Mouse (Mus musculus): ENCODE data around the gene Mylpf. TPM values are rescaled to one million over a fixed set of nuclear protein-coding genes. Genes with fewer than 3 reads are reported as not detected.
"Not testable (repeated sequence)": the region's sequence is repeated elsewhere in the genome, so short reads cannot be mapped to it uniquely, and the experiment has no call there.

Mylpf gene
- polyA plus RNA-seq, 1 experiment: 10,881 TPM

DNA sequence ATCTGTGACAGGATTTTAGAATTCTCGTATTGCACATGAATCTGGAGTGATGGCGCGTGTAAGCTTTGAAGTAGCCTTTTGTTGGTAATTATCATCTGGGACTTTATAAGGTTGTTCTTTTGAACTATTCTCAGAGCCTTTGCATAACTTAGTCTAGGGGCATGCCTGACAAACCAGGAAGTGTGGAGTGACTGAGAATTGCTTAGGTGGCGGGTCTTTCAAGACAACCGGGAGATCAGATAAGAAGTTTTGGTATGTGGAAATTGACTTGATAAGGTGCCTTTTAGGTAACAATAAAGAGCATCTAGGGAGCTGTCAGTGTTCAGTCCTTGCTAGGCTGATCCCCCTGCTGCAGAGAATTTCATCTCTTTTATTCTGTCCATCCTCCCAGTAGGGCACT, 42.2 kb upstream of the Mylpf start:
- Histone ChIP-seq H3K79me2 (ENCODE audit: control insufficient read depth, insufficient read depth) (no peaks in the 10 kb centered on the region), H3K4me3 (no peak overlapping the region), H3K4me2 (ENCODE audit: low read depth) (no peak overlapping the region), H3K36me3 (ENCODE audit: control insufficient read depth, insufficient read depth) (no peaks in the 10 kb centered on the region), H3K27me3 (ENCODE audit: control insufficient read depth, insufficient read depth, insufficient read length) (peaks cover 7% of the 10 kb centered on the region), H3ac (ENCODE audit: control insufficient read depth, insufficient read length) (no peak overlapping the region)
- TF ChIP-seq SRF (IDR thresholded peaks at IDR 0.05; ENCODE audit: control insufficient read depth, insufficient read length, low read depth) (no peak), USF1 (IDR thresholded peaks at IDR 0.05; ENCODE audit: low read depth) (no peak), E2F4 (IDR thresholded peaks at IDR 0.05; ENCODE audit: insufficient read depth) (no peak), REST (IDR thresholded peaks at IDR 0.05; ENCODE audit: insufficient read depth, insufficient read length) (no peak), MYOD1 (IDR thresholded peaks at IDR 0.05; ENCODE audit: control insufficient read depth in 1 of 3, insufficient read length in 2 of 3, low read depth in 2 of 3) (no peak), TCF3 (IDR thresholded peaks at IDR 0.05; ENCODE audit: insufficient read length, low read depth) (no peak), MAX (IDR thresholded peaks at IDR 0.05; ENCODE audit: low read depth) (no peak)

DNA sequence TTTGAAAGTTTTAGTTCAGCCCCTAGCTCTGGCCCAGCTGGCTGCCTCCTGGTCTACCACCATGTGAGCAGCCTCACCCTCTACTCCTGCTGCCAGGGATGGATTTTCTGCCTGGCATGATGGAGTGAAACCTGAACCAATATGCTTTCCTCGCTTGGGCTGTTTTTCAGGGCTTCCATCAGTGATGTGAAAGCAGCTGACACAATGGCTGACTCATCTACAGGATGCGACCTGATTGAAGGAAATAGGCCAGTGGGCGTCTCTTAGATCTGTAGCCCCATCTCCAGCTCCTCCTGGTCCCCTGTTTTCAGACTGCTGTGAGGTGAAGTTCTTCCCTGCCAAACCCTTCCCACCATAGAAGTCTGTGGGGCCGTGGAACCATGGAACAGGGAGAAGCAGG, 31.8 kb upstream of the Mylpf start:
- TF ChIP-seq USF1 (IDR thresholded peaks at IDR 0.05; ENCODE audit: low read depth): peak; percentile 11
- TF ChIP-seq MYOD1 (IDR thresholded peaks at IDR 0.05; ENCODE audit: control insufficient read depth in 1 of 3, insufficient read length in 2 of 3, low read depth in 2 of 3): peak in 1 of 3 experiments; percentile 36
- no peak for TF ChIP-seq TCF3 (IDR thresholded peaks at IDR 0.05; ENCODE audit: insufficient read length, low read depth)
- no peaks in the 10 kb centered on the region for H3K79me2 ChIP-seq (ENCODE audit: control insufficient read depth, insufficient read depth)
- H3ac ChIP-seq (ENCODE audit: control insufficient read depth, insufficient read length): no peak overlapping the region
- no peaks in the 10 kb centered on the region for H3K36me3 ChIP-seq (ENCODE audit: control insufficient read depth, insufficient read depth)
- no peak overlapping the region for H3K4me3 ChIP-seq
- no peaks in the 10 kb centered on the region for H3K27me3 ChIP-seq (ENCODE audit: control insufficient read depth, insufficient read depth, insufficient read length)
- H3K4me2 ChIP-seq (ENCODE audit: low read depth): peak overlapping the region; percentile 6

GRCm38 (mm10) chr7:127180783-127181182, 27.9 kb upstream of the Mylpf start:
- H3K79me2 ChIP-seq (ENCODE audit: control insufficient read depth, insufficient read depth): no peaks in the 10 kb centered on the region
- H3K27me3 ChIP-seq (ENCODE audit: control insufficient read depth, insufficient read depth, insufficient read length): no peaks in the 10 kb centered on the region
- peak overlapping the region; percentile 55 for H3K4me2 ChIP-seq (ENCODE audit: low read depth)
- TF ChIP-seq REST (IDR thresholded peaks at IDR 0.05; ENCODE audit: insufficient read depth, insufficient read length) (no peak), MYOD1 (IDR thresholded peaks at IDR 0.05; ENCODE audit: control insufficient read depth in 1 of 3, insufficient read length in 2 of 3, low read depth in 2 of 3) (peak in 1 of 3 experiments; percentile 37), POLR2AphosphoS2 (IDR thresholded peaks at IDR 0.05; ENCODE audit: insufficient read length, low read depth) (no peak), CEBPB (IDR thresholded peaks at IDR 0.05; ENCODE audit: insufficient read depth, poor library complexity, severe bottlenecking) (peak; percentile 56; the same call in 1 of the 2 replicates), USF1 (IDR thresholded peaks at IDR 0.05; ENCODE audit: low read depth) (no peak), TCF12 (IDR thresholded peaks at IDR 0.05; ENCODE audit: insufficient read depth, poor library complexity, severe bottlenecking) (peak; percentile 36), SRF (IDR thresholded peaks at IDR 0.05; ENCODE audit: control insufficient read depth, insufficient read length, low read depth) (no peak), MAX (IDR thresholded peaks at IDR 0.05; ENCODE audit: low read depth) (no peak), MYOG (IDR thresholded peaks at IDR 0.05; ENCODE audit: control insufficient read depth in 1 of 3, insufficient read depth in 1 of 3, insufficient read length in 2 of 3, low read depth in 2 of 3) (peak in 2 of 3 experiments; percentile 17 to 77), E2F4 (IDR thresholded peaks at IDR 0.05; ENCODE audit: insufficient read depth) (no peak), POLR2A (IDR thresholded peaks at IDR 0.05; ENCODE audit: insufficient read length, low read depth) (no peak), TCF3 (IDR thresholded peaks at IDR 0.05; ENCODE audit: insufficient read length, low read depth) (no peak)
- no peaks in the 10 kb centered on the region for H3K36me3 ChIP-seq (ENCODE audit: control insufficient read depth, insufficient read depth)
- no peak overlapping the region for H3ac ChIP-seq (ENCODE audit: control insufficient read depth, insufficient read length)
- no peak overlapping the region for H3K4me3 ChIP-seq

DNA sequence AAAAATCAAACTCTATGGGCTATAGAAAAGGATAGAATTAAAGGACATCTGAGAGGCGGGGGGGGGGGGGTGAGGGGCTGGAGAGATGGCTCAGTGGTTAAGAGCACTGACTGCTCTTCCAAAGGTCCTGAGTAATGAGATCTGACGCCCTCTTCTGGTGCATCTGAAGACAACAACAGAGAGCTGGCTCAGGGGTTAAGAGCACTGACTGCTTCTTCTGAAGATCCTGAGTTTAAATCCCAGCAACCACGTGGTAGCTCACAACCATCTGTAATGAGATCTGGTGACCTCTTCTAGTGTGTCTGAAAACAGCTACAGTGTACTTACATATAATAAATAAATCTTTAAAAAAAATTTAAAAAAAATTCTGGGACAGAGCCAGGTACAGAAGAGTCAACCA, 27.0 kb upstream of the Mylpf start:
- H3ac ChIP-seq (ENCODE audit: control insufficient read depth, insufficient read length); H3K79me2 ChIP-seq (ENCODE audit: control insufficient read depth, insufficient read depth); H3K4me3 ChIP-seq; H3K27me3 ChIP-seq (ENCODE audit: control insufficient read depth, insufficient read depth, insufficient read length); H3K36me3 ChIP-seq (ENCODE audit: control insufficient read depth, insufficient read depth): not testable (repeated sequence)
- peak overlapping the region; percentile 55 for H3K4me2 ChIP-seq (ENCODE audit: low read depth)

- Histone ChIP-seq H3ac (ENCODE audit: control insufficient read depth, insufficient read length) (no peak overlapping the region), H3K4me3 (no peak overlapping the region), H3K79me2 (ENCODE audit: control insufficient read depth, insufficient read depth) (no peaks in the 10 kb centered on the region), H3K27me3 (ENCODE audit: control insufficient read depth, insufficient read depth, insufficient read length) (no peaks in the 10 kb centered on the region), H3K4me2 (ENCODE audit: low read depth) (no peak overlapping the region), H3K36me3 (ENCODE audit: control insufficient read depth, insufficient read depth) (no peaks in the 10 kb centered on the region)
- no peak for TF ChIP-seq MYOG (IDR thresholded peaks at IDR 0.05; ENCODE audit: control insufficient read depth in 1 of 3, insufficient read depth in 1 of 3, insufficient read length in 2 of 3, low read depth in 2 of 3)
- no peak for TF ChIP-seq MAX (IDR thresholded peaks at IDR 0.05; ENCODE audit: low read depth)
- no peak for TF ChIP-seq SRF (IDR thresholded peaks at IDR 0.05; ENCODE audit: control insufficient read depth, insufficient read length, low read depth)
- no peak for TF ChIP-seq USF1 (IDR thresholded peaks at IDR 0.05; ENCODE audit: low read depth)
- TF ChIP-seq CEBPB (IDR thresholded peaks at IDR 0.05; ENCODE audit: insufficient read depth, poor library complexity, severe bottlenecking): no peak
- TF ChIP-seq REST (IDR thresholded peaks at IDR 0.05; ENCODE audit: insufficient read depth, insufficient read length): no peak
- TF ChIP-seq POLR2A (IDR thresholded peaks at IDR 0.05; ENCODE audit: insufficient read length, low read depth): no peak
- no peak for TF ChIP-seq E2F4 (IDR thresholded peaks at IDR 0.05; ENCODE audit: insufficient read depth)
These were observed 25.3 kb upstream of the Mylpf start for GRCm38 (mm10) chr7:127183345-127183744.

GRCm38 (mm10) chr7:127183828-127184227, 24.9 kb upstream of the Mylpf start:
- Histone ChIP-seq H3K4me3 (no peak overlapping the region), H3K27me3 (ENCODE audit: control insufficient read depth, insufficient read depth, insufficient read length) (no peaks in the 10 kb centered on the region)
- TF ChIP-seq E2F4 (IDR thresholded peaks at IDR 0.05; ENCODE audit: insufficient read depth) (no peak), TCF3 (IDR thresholded peaks at IDR 0.05; ENCODE audit: insufficient read length, low read depth) (no peak), USF1 (IDR thresholded peaks at IDR 0.05; ENCODE audit: low read depth) (no peak)

More at GRCm38 (mm10) chr7:127183828-127184227, 24.9 kb upstream of the Mylpf start:
- no peak overlapping the region for H3K4me2 ChIP-seq (ENCODE audit: low read depth)
- no peaks in the 10 kb centered on the region for H3K79me2 ChIP-seq (ENCODE audit: control insufficient read depth, insufficient read depth)
- H3K36me3 ChIP-seq (ENCODE audit: control insufficient read depth, insufficient read depth): no peaks in the 10 kb centered on the region
- no peak overlapping the region for H3ac ChIP-seq (ENCODE audit: control insufficient read depth, insufficient read length)

Measured in myocyte (in vitro differentiated cells).